Mouse (Mus musculus): ENCODE measurements around the gene Nudt22. TPM values are rescaled to one million over a fixed set of nuclear protein-coding genes. Genes with fewer than 3 reads are reported as not detected.

The Nudt22 gene
- total and polyA plus RNA-seq, 2 experiments from 2014 or later: 19.7 to 20.8 TPM

DNA sequence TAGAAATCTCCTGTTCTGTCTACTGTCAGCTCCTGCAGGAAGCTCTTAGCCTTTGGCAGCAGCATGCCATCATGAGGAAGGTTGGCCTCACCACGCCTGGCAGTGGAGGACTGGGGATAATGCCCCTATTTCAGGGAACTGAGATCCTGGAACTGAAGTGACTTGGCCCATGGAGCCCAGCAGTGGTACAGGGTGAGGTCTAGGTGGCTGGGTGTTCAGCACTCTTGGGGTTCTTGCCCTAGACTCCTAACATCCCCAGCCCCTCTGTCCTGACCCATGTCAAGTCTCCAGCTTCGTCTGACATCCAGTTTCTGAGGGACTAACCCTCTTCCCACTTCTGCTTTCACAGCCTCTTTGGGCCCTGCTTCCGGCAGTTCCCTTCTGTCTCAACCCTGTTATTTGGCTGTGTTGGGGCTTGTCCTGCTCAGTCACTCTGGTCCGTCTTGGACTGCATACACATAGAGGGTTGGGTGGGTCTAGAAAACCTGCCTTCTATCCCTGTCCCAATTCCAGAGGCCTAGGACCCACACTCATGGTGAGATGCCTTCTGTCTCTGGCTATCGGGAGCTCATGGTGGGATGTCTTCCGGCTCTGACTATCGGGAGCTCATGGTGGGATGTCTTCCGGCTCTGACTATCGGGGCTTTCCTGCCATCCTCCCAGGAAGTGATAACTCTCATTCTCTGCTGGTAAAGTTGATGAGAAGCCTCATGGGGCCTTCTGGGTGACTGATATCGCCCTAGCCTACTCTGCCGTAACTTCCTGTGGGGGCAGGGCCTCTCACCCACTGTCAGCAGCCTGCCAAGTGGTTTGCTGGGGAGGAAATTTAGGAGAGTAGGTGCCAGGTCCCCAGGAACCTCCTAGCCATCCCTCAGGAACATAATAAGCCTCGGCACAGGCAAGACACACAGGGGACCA lies 21.9 kb upstream of the Nudt22 start:
- Histone ChIP-seq H3K27me3 (ENCODE audit: insufficient read depth, low read length) (no peaks in the 10 kb centered on the region), H3K36me3 (ENCODE audit: insufficient read depth, low read length) (peaks cover 37% of the 10 kb centered on the region), H3K4me3 (ENCODE audit: low read length) (no peak overlapping the region), H3K27ac (no peak overlapping the region), H3K4me2 (ENCODE audit: low read depth, low read length) (no peak overlapping the region), H3K4me1 (ENCODE audit: insufficient read depth, low read length) (no peaks in the 10 kb centered on the region), H3K9me3 (ENCODE audit: low read length) (no peaks in the 10 kb centered on the region), H3K9ac (replicated peaks; ENCODE audit: low read length) (no peak overlapping the region)
- DNase-seq (ENCODE audit: low spot score) (no peak), ATAC-seq (no peak)
- no peak for TF ChIP-seq CTCF (IDR thresholded peaks at IDR 0.05; ENCODE audit: low read depth)
- 87% methylated on average over 12 of the region's 12 CpGs for WGBS

DNA sequence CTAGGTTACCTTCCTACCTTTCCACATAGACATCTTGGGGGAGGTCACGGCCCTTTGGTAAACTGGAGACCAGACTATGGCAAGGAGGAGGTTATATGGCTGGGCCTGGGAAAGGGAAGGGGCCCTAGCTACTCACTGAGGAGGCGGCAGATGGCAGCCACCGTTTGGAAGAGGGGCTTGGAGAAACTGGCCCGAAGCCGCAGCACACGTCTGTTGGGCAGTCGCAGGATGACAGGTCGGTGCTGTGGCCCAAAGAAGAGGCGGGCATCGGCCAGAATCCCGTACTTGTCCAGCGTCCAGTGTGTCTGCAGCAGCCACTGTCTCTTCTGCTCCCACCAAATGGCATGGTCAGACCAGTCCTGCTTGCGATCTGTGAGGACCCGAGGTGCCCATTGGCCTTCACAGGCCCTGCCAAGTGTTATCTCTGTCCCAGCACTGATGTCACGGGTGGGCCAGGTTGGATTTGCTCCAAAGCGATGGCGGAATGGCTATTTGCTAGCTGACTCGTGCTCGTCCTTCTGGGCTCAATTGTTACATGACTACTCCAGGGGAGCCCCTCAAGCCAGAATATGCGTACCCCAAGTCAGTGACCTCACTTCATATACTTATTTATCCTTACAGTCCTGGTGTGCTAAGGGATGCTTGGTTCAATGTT lies 18.7 kb upstream of the Nudt22 start:
- H3K27ac ChIP-seq: no peak overlapping the region
- no peak overlapping the region for H3K9ac ChIP-seq (replicated peaks; ENCODE audit: low read length)
- 90% methylated on average over 20 of the region's 20 CpGs for WGBS
- ATAC-seq: no peak
- no peaks in the 10 kb centered on the region for H3K4me1 ChIP-seq (ENCODE audit: insufficient read depth, low read length)
- TF ChIP-seq CTCF (IDR thresholded peaks at IDR 0.05; ENCODE audit: low read depth): no peak
- H3K27me3 ChIP-seq (ENCODE audit: insufficient read depth, low read length): no peaks in the 10 kb centered on the region
- H3K9me3 ChIP-seq (ENCODE audit: low read length): no peaks in the 10 kb centered on the region
- H3K36me3 ChIP-seq (ENCODE audit: insufficient read depth, low read length): peaks cover 8% of the 10 kb centered on the region; the same call in 1 of the 2 replicates
- no peak overlapping the region for H3K4me3 ChIP-seq (ENCODE audit: low read length)
- DNase-seq (ENCODE audit: low spot score): no peak
- H3K4me2 ChIP-seq (ENCODE audit: low read depth, low read length): no peak overlapping the region

DNA sequence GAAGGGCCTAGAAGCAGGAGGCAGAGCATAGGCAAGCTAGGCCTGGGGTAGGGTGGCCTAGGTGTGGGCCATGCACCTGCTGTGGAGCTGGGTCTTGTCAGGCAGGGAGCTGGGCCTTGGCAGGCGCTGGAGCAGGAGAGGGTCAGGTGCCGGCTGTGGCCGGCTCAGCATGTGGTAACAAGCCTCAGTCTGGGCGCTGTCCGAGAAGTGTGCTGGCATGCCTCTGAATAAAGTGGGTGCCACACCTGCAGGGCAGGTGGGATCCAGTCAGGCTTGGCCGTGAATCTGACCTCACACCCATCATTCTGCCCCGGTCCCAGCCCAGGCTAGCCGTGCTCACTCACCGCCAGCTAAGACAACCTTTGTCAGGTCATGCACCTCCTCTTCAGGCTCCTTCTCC lies 18.1 kb upstream of the Nudt22 start:
- no peak for ATAC-seq
- Histone ChIP-seq H3K4me3 (ENCODE audit: low read length) (no peak overlapping the region), H3K9me3 (ENCODE audit: low read length) (no peaks in the 10 kb centered on the region), H3K4me1 (ENCODE audit: insufficient read depth, low read length) (no peaks in the 10 kb centered on the region), H3K27ac (no peak overlapping the region), H3K9ac (replicated peaks; ENCODE audit: low read length) (no peak overlapping the region), H3K36me3 (ENCODE audit: insufficient read depth, low read length) (peaks cover 5% of the 10 kb centered on the region; the same call in 1 of the 2 replicates), H3K4me2 (ENCODE audit: low read depth, low read length) (no peak overlapping the region), H3K27me3 (ENCODE audit: insufficient read depth, low read length) (no peaks in the 10 kb centered on the region)
- TF ChIP-seq CTCF (IDR thresholded peaks at IDR 0.05; ENCODE audit: low read depth): no peak
- 89% methylated on average over 9 of the region's 9 CpGs for WGBS
- no peak for DNase-seq (ENCODE audit: low spot score)

DNA sequence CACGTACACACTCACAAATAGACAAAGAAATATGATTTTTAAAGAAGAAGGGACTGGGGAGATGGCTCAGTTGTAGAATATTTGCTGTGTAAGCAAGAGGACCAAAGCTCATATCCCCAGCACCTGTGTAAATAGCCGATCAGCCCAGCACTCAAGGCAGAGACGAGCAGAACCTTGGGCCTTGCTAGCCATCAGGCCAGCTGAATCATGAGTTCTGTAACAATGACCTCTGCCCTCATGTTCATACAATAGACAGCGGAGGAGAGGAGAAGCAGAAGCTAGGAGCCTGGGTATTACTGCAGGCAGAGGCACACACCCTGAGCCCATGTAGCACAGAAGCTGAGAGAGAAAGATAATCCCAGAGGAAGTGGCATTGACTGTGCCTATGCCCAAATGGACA lies 16.5 kb upstream of the Nudt22 start:
- no peak for DNase-seq (ENCODE audit: low spot score)
- Histone ChIP-seq H3K4me2 (ENCODE audit: low read depth, low read length) (no peak overlapping the region), H3K4me1 (ENCODE audit: insufficient read depth, low read length) (no peaks in the 10 kb centered on the region), H3K4me3 (ENCODE audit: low read length) (no peak overlapping the region), H3K9me3 (ENCODE audit: low read length) (no peaks in the 10 kb centered on the region), H3K9ac (replicated peaks; ENCODE audit: low read length) (no peak overlapping the region), H3K36me3 (ENCODE audit: insufficient read depth, low read length) (no peaks in the 10 kb centered on the region), H3K27me3 (ENCODE audit: insufficient read depth, low read length) (no peaks in the 10 kb centered on the region), H3K27ac (no peak overlapping the region)
- TF ChIP-seq CTCF (IDR thresholded peaks at IDR 0.05; ENCODE audit: low read depth): no peak
- no peak for ATAC-seq
- WGBS: 79% methylated on average over 4 of the region's 4 CpGs

DNA sequence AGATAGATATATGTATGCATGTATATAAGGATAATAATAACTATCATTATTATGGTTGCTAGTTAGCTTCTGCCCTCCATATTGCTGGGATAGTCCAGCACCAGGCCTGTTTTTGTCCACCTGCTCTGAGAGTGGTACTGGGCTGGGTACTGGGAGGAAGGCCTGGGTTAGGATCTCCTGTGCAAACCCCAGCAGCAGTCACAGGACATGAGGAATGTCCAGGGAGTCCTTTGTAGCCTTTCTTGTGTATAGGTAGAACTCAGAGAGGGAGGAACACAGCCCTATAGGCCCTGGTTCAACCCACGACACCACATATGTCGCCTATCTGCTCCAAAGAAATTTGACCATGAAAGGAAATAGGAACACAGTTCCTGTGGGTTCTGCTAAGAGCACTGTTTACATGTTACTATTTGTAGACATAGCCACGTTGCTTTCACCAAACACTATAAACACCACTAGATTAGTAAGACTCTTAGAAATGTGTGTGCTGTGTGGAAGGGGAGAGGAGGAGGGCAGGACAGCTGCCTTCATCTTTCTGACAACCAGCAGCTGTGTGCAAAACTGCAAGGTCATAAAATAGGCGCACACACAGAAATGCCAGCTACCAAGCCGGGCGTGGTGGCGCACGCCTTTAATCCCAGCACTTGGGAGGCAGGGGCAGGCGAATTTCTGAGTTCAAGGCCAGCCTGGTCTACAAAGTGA lies 11.1 kb upstream of the Nudt22 start:
- Histone ChIP-seq H3K4me3 (ENCODE audit: low read length) (no peak overlapping the region), H3K27me3 (ENCODE audit: insufficient read depth, low read length) (no peaks in the 10 kb centered on the region), H3K4me2 (ENCODE audit: low read depth, low read length) (no peak overlapping the region), H3K9me3 (ENCODE audit: low read length) (no peaks in the 10 kb centered on the region), H3K4me1 (ENCODE audit: insufficient read depth, low read length) (no peaks in the 10 kb centered on the region), H3K9ac (replicated peaks; ENCODE audit: low read length) (no peak overlapping the region), H3K27ac (no peak overlapping the region), H3K36me3 (ENCODE audit: insufficient read depth, low read length) (no peaks in the 10 kb centered on the region)
- DNase-seq (ENCODE audit: low spot score): no peak
- 83% methylated on average over 9 of the region's 9 CpGs for WGBS
- ATAC-seq: no peak
- no peak for TF ChIP-seq CTCF (IDR thresholded peaks at IDR 0.05; ENCODE audit: low read depth)

DNA sequence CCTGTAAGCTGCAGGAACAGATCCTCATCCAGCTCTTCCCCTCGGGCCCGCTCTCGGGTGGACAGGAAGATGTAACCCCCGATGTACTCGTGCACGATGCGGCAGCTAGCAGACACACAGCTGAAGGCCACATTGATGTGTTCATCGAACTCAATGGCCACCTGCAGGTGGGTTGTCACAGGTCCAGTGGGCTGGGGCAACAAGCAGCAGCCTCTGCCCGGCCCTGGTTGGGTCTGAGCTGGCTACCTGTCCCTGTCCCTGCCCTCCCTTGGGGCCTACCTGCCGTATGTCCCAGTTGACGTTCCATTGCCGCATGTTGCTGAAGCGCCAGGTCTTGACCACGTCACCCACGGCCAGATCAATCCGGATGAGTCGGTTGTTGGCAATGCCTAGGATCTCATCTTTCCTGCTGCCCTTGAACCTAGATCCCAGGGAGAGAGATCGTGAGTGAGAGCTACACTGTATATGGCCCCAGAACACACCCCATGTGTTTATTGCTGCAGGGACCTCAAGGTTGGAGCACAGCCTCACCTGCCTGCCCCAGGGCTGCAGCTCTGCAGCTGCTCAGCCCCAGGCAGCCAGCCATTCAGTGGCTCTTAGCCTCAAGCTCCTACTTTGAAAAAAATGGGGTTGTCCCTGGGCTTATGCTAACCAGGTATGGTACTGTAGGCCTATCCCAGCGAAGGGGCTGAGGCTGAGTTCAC lies 3.6 kb upstream of the Nudt22 start:
- Histone ChIP-seq H3K4me2 (ENCODE audit: low read depth, low read length) (no peak overlapping the region), H3K27ac (no peak overlapping the region), H3K4me3 (ENCODE audit: low read length) (no peak overlapping the region), H3K9me3 (ENCODE audit: low read length) (no peaks in the 10 kb centered on the region), H3K27me3 (ENCODE audit: insufficient read depth, low read length) (no peaks in the 10 kb centered on the region), H3K36me3 (ENCODE audit: insufficient read depth, low read length) (peaks cover 4% of the 10 kb centered on the region; the same call in 1 of the 2 replicates), H3K4me1 (ENCODE audit: insufficient read depth, low read length) (peaks cover 17% of the 10 kb centered on the region), H3K9ac (replicated peaks; ENCODE audit: low read length) (no peak overlapping the region)
- TF ChIP-seq CTCF (IDR thresholded peaks at IDR 0.05; ENCODE audit: low read depth): no peak
- 92% methylated on average over 19 of the region's 19 CpGs for whole genome bisulfite sequencing
- DNase-seq (ENCODE audit: low spot score): no peak
- no peak for ATAC-seq

Data from hindbrain, postnatal 0 days (tissue).